Mouse (Mus musculus) olfactory bulb, adult 2 months (tissue): ENCODE results near the gene Mapk6.

Experiments
- CTCF ChIP-seq: fragments of 200-500 bp; IDR thresholded peaks from 2 replicates; pipeline ENCODE4 v1.5.1; 2012; ENCODE audit warnings: low read depth, mild to moderate bottlenecking, low read length, moderate library complexity; ENCODE audit not compliant: insufficient read depth
- POLR2A ChIP-seq: fragments of 200-500 bp; IDR thresholded peaks from 2 replicates; pipeline ENCODE4 v1.6.1; 2012; ENCODE audit warnings: mild to moderate bottlenecking, low read depth, low read length, moderate library complexity; ENCODE audit not compliant: insufficient read depth

DNA sequence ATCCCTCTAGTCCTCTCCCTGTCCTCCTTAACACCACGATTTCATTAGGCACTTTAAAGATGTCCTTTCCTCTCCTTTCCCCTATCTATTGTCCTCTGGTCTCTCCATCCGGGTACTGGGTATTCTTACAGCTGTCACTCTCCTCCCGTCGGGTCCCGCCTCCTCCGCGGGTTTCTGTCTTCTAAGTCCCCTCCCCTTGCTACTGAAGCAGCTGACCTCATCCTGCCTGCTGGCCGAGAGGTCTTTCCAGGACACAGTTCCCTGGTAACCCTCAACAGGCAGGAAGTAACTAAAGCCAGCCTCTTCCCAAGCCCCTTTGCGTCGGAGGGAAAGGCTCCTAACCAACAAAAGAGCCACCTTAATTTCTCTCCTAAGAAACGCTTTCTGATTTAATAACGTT is 26.1 kb upstream of the Mapk6 start:
- TF ChIP-seq POLR2A, result no peak
- TF ChIP-seq CTCF, result no peak
